Comparison of ENCODE assay signal across 8 mouse cellular contexts in the genomic region with DNA sequence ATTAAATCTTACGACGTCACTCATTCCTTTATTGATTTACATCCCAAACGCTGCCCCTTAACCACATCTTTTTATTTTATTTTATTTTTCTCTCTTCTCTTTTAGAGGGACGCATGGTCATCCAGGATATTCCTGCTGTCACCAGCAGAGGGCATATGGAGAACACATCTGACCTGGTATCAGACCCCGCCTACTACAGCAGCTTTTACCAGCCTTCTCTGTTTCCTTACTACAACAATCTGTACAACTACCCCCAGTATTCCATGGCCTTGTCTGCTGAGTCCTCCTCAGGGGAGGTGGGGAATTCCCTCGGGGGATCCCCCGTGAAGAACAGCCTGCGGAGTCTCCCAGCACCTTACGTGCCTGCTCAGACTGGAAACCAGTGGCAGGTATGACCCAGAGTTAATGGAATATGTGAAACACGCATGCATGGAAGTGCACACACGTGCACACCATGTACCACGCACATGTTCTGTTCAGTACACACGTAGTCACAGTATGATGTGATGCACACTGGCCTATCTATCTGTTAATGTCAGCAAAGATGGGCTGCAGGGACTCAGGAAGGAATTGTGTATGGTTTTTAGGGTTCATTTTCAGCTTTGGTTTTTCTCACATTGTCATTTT. TPM values are rescaled to one million over a fixed set of nuclear protein-coding genes. Genes with fewer than 3 reads are reported as not detected.
DNase-seq lines count a peak whose midpoint lies in the region; ATAC-seq and TF ChIP-seq lines count a peak whose summit lies in the region.

No protein-coding gene starts in this region.

- H3K9ac ChIP-seq in midbrain, embryonic 15.5 days = no peak overlapping the region
- H3K9ac ChIP-seq in stomach, embryonic 16.5 days (ENCODE audit: low read length) = no peak overlapping the region

- H3K4me2 ChIP-seq in midbrain, embryonic 15.5 days = no peak overlapping the region
- no peak overlapping the region for H3K4me2 ChIP-seq in stomach, embryonic 16.5 days (ENCODE audit: low read depth, low read length)

- no peaks in the 10 kb centered on the region for H3K4me1 ChIP-seq in kidney, adult 2 months (ENCODE audit: control insufficient read depth, insufficient read depth, low read length)
- H3K4me1 ChIP-seq in limb, embryonic 10.5 days = peaks cover 3% of the 10 kb centered on the region; the same call in 1 of the 2 replicates
- no peaks in the 10 kb centered on the region for H3K4me1 ChIP-seq in midbrain, embryonic 15.5 days
- no peaks in the 10 kb centered on the region for H3K4me1 ChIP-seq in stomach, embryonic 16.5 days (ENCODE audit: control insufficient read depth, insufficient read depth, low read length)

- TF ChIP-seq POLR2A in kidney, adult 2 months (IDR thresholded peaks at IDR 0.05; ENCODE audit: low read depth, low read length) = no peak

- no peaks in the 10 kb centered on the region for H3K27me3 ChIP-seq in kidney, adult 2 months (replicated peaks; ENCODE audit: control insufficient read depth, insufficient read depth, low read length)
- H3K27me3 ChIP-seq in limb, embryonic 10.5 days (ENCODE audit: low read depth, poor library complexity, severe bottlenecking) = 0 out of 2 replicates have a peak, but pooled peaks cover 18% of the 10 kb centered on the region
- H3K27me3 ChIP-seq in midbrain, embryonic 15.5 days (replicated peaks) = 0 out of 2 replicates have a peak, but pooled peaks cover 4% of the 10 kb centered on the region
- no peaks in the 10 kb centered on the region; the same call in 1 of the 2 replicates for H3K27me3 ChIP-seq in stomach, embryonic 16.5 days (ENCODE audit: control insufficient read depth, insufficient read depth, low read length)

- peak; percentile 72 for TF ChIP-seq CTCF in kidney, adult 2 months (conservative IDR thresholded peaks at IDR 0.05; ENCODE audit: insufficient read depth, insufficient read length, low read depth, low read length)

- 0 out of 2 replicates have a peak, but pooled peaks cover 2% of the 10 kb centered on the region for H3K9me3 ChIP-seq in limb, embryonic 10.5 days (replicated peaks)
- no peaks in the 10 kb centered on the region for H3K9me3 ChIP-seq in midbrain, embryonic 15.5 days
- no peaks in the 10 kb centered on the region for H3K9me3 ChIP-seq in stomach, embryonic 16.5 days (replicated peaks; ENCODE audit: control insufficient read depth, low read length)

- peak; percentile 81 for ATAC-seq in midbrain, embryonic 15.5 days (replicated peaks)
- peak; percentile 47; the same call in 1 of the 2 replicates for ATAC-seq in stomach, embryonic 16.5 days (ENCODE audit: insufficient read depth, low FRiP score)

- 32% methylated on average over 13 of the region's 13 CpGs for WGBS in kidney, adult 2 months
- WGBS in limb, embryonic 10.5 days = 39% methylated on average over 13 of the region's 13 CpGs
- 35% methylated on average over 13 of the region's 13 CpGs for WGBS in midbrain, embryonic 15.5 days
- WGBS in stomach, embryonic 16.5 days = 32% methylated on average over 13 of the region's 13 CpGs

- H3K36me3 ChIP-seq in kidney, adult 2 months (ENCODE audit: control insufficient read depth, insufficient read depth, low read length) = no peaks in the 10 kb centered on the region
- no peaks in the 10 kb centered on the region for H3K36me3 ChIP-seq in limb, embryonic 10.5 days
- H3K36me3 ChIP-seq in midbrain, embryonic 15.5 days (replicated peaks) = no peaks in the 10 kb centered on the region
- no peaks in the 10 kb centered on the region for H3K36me3 ChIP-seq in stomach, embryonic 16.5 days (ENCODE audit: control insufficient read depth, insufficient read depth, low read length)

- H3K27ac ChIP-seq in kidney, adult 2 months (ENCODE audit: insufficient read depth, low read depth, low read length) = no peak overlapping the region
- H3K27ac ChIP-seq in limb, embryonic 10.5 days = no peak overlapping the region
- no peak overlapping the region for H3K27ac ChIP-seq in midbrain, embryonic 15.5 days
- H3K27ac ChIP-seq in stomach, embryonic 16.5 days (ENCODE audit: low read length) = no peak overlapping the region

- DNase-seq in ovary, postnatal 14 days (ENCODE audit: low spot score) = peak; percentile 49
- no peak for DNase-seq in ovary, postnatal 10 days (ENCODE audit: low spot score)
- DNase-seq in cerebellum, postnatal 25 days = peak; percentile 33 to 57
- peak; percentile 4 to 30 for DNase-seq in frontal cortex, postnatal 14 days (ENCODE audit: low spot score in 2 of 2)
- peak; percentile 63 for DNase-seq in kidney, adult 2 months
- DNase-seq in limb, embryonic 10.5 days (ENCODE audit: low spot score) = peak; percentile 65

- no peak overlapping the region for H3K4me3 ChIP-seq in kidney, adult 2 months (ENCODE audit: insufficient read depth, low read depth, low read length)
- H3K4me3 ChIP-seq in limb, embryonic 10.5 days = no peak overlapping the region
- H3K4me3 ChIP-seq in midbrain, embryonic 15.5 days = no peak overlapping the region
- H3K4me3 ChIP-seq in stomach, embryonic 16.5 days (replicated peaks; ENCODE audit: low read length) = no peak overlapping the region

RNA-seq across cellular contexts. Expression of gene Dmrt1, which starts 40.4 kb away (rescaled TPM):
- polyA plus RNA-seq in kidney, adult 2 months (2012; rRNA removed) = not detected in 2 replicates
- polyA plus RNA-seq in limb, embryonic 10.5 days (2016; fragmentation: Nextera tagmentation; extraction: Ambion mirVana) = 0.16 TPM in 1 of 2 replicates, not detected in the other
- not detected in 2 replicates for polyA plus RNA-seq in midbrain, embryonic 15.5 days (2015; fragmentation: Nextera tagmentation; extraction: Ambion mirVana)
- not detected in 2 replicates for polyA plus RNA-seq in stomach, embryonic 16.5 days (2015; fragmentation: Nextera tagmentation; extraction: Ambion mirVana)
